Mouse (Mus musculus): ENCODE measurements around the gene Camkk1. TPM values are rescaled to one million over a fixed set of nuclear protein-coding genes. Genes with fewer than 3 reads are reported as not detected.

Camkk1 gene
- not detected in 2 replicates for polyA plus RNA-seq (2012; ENCODE audit: insufficient read depth, insufficient read length, low replicate concordance, missing spikeins)

DNA sequence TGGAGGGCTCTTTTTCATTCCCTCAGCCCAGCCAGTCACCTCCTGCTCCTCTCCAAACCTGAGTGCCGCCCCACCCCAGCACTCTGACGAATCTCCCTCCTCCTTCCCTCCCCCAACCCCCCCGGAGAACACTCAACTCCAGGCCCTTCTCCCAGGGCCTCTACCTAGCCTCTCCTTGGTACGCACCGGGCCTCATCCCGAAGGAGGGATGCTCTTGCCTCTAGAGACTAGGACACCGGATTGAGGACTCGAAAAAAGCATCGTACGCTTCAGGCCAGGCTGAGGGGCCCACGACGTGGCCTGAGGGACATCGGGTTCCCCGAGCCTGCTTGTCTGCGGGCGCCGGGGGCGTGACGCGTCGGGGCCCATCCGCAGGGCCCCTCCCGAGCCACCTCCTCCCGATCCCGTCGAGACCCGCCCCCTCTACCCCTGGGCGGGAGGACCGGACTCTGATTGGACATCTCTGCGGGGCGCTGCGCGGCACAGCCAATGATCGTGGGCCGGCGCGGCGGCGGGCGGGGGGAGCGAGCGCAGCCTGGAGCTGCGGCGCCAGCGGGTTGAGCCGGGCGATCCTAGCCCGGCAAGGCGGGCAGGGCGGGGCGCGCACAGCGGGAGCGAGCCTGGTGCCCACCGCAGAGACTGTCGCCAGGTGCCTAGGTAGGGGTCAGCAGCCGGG lies at the start of gene Camkk1:
TSS of gene Camkk1 (plus strand) at position 538 of the 676 bp plus-strand sequence.
- peak within 1 kb of the TSS; percentile 78 for H3K27ac ChIP-seq (ENCODE audit: insufficient read depth, low read depth, low read length)
- peak within 1 kb of the TSS; percentile 88 for H3K4me3 ChIP-seq (ENCODE audit: insufficient read depth, low read depth, low read length)
- TF ChIP-seq POLR2A (IDR thresholded peaks at IDR 0.05; ENCODE audit: insufficient read depth, low read depth, low read length) (peak; percentile 90), CTCF (IDR thresholded peaks at IDR 0.05; ENCODE audit: insufficient read depth, low read depth, low read length) (no peak; the same call in 1 of the 2 replicates)
- peaks cover 62% of the 10 kb centered on the region for H3K4me1 ChIP-seq (ENCODE audit: control insufficient read depth, insufficient read depth, low read length)
- WGBS: under 1% methylated on average over 54 of the region's 57 CpGs

DNA sequence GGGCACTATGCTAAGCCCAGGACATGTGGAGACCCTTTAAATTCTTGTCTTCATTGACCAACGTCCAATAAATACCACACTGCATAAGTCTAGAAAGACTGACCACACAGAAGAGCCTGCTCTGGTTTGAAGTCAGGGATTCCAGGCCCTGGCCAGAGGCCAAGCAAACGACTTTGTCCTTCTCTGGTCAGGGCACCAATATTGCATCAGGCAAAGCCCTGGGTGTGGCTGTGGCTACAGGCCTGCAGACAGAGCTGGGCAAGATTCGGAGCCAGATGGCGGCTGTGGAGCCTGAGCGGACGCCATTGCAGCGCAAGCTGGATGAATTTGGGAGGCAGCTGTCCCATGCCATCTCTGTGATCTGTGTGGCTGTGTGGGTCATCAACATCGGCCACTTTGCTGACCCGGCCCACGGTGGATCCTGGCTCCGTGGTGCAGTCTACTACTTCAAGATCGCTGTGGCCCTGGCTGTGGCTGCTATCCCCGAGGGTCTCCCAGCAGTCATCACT lies 43.8 kb upstream of the Camkk1 start:
- WGBS: 86% methylated on average over 13 of the region's 13 CpGs
- Histone ChIP-seq H3K4me1 (ENCODE audit: control insufficient read depth, insufficient read depth, low read length) (no peaks in the 10 kb centered on the region), H3K4me3 (ENCODE audit: insufficient read depth, low read depth, low read length) (no peak overlapping the region), H3K27ac (ENCODE audit: insufficient read depth, low read depth, low read length) (no peak overlapping the region)
- TF ChIP-seq CTCF (IDR thresholded peaks at IDR 0.05; ENCODE audit: insufficient read depth, low read depth, low read length) (no peak), POLR2A (IDR thresholded peaks at IDR 0.05; ENCODE audit: insufficient read depth, low read depth, low read length) (no peak)

DNA sequence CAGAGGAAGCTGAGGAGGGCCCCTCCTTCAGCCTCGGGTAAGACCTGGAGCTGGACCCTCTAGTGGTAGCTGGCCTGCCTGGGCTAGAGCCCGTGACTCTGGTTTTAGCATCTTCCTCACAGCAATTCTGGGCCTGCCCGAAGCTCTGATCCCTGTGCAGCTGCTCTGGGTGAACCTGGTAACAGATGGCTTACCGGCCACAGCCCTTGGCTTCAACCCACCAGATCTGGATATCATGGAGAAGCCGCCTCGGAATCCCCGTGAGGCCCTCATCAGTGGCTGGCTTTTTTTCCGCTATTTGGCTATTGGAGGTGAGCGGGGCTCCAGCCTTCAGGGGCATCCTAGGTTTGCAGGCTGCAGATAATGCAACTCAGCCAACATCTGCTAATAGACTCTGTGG lies 36.3 kb upstream of the Camkk1 start:
- Histone ChIP-seq H3K4me3 (ENCODE audit: insufficient read depth, low read depth, low read length) (no peak overlapping the region), H3K27ac (ENCODE audit: insufficient read depth, low read depth, low read length) (no peak overlapping the region), H3K4me1 (ENCODE audit: control insufficient read depth, insufficient read depth, low read length) (no peaks in the 10 kb centered on the region)
- TF ChIP-seq POLR2A (IDR thresholded peaks at IDR 0.05; ENCODE audit: insufficient read depth, low read depth, low read length) (no peak), CTCF (IDR thresholded peaks at IDR 0.05; ENCODE audit: insufficient read depth, low read depth, low read length) (no peak)
- 97% methylated on average over 9 of the region's 9 CpGs for WGBS

DNA sequence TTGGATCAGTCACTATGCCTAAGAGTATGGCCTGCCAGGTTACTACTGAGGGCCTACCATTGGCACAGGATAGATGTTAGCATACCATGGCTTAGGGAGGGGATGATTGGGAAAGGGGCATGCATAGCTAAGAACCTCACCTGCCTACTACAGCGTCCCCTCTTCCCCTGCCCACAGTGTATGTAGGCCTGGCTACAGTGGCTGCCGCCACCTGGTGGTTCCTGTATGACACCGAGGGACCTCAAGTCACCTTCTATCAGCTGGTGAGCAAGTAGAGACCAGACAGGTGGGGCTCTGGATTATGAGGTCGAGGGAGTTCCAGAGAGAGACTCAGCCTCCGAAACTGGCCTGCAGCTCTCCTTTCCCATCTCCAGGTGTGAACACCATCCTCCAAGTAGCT lies 35.5 kb upstream of the Camkk1 start:
- WGBS: 62% methylated on average over 5 of the region's 5 CpGs
- Histone ChIP-seq H3K4me3 (ENCODE audit: insufficient read depth, low read depth, low read length) (no peak overlapping the region), H3K4me1 (ENCODE audit: control insufficient read depth, insufficient read depth, low read length) (no peaks in the 10 kb centered on the region), H3K27ac (ENCODE audit: insufficient read depth, low read depth, low read length) (no peak overlapping the region)
- no peak for TF ChIP-seq CTCF (IDR thresholded peaks at IDR 0.05; ENCODE audit: insufficient read depth, low read depth, low read length)
- no peak for TF ChIP-seq POLR2A (IDR thresholded peaks at IDR 0.05; ENCODE audit: insufficient read depth, low read depth, low read length)

DNA sequence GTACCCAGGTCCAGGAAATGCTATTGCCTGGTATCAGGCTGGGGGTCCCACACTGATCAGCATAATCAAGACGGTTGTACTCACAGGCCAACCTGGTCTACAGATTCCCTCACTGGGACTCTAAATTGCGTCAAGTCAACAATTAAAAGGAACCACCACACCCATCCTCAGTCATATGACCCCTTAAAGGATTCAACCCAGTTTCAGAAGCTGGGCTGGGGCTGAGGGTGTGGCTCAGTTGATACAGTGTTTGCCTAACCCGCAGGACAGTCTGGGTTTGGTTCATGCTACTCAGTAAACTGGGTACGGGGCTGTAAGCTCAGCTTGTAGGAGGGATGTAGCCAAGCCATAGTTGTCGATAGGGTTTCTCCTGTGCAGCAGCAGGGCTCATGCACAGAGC lies 32.1 kb upstream of the Camkk1 start:
- H3K27ac ChIP-seq (ENCODE audit: insufficient read depth, low read depth, low read length): no peak overlapping the region
- TF ChIP-seq CTCF (IDR thresholded peaks at IDR 0.05; ENCODE audit: insufficient read depth, low read depth, low read length) (no peak), POLR2A (IDR thresholded peaks at IDR 0.05; ENCODE audit: insufficient read depth, low read depth, low read length) (no peak)
- no peaks in the 10 kb centered on the region for H3K4me1 ChIP-seq (ENCODE audit: control insufficient read depth, insufficient read depth, low read length)
- WGBS: 93% methylated on average over 5 of the region's 5 CpGs
- no peak overlapping the region for H3K4me3 ChIP-seq (ENCODE audit: insufficient read depth, low read depth, low read length)

DNA sequence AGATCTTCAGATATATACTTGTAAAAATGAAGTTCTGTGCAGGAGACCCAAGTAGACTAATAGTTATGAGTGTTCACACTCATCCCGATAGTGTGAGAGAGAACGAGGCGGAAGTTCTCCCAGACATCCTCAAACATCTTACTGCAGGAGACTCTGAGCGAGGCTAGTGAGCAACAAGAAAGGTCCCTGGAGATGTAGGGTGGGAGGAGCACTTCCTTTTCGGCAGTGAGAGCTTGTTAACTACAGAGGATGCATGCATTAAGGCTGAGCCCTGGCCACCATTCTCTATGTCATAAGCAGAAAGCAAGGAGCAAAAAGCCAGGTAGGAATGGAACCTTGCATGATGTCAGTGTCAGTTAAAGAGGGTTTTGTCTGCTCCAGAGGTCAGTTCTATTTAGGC lies 31.6 kb upstream of the Camkk1 start:
- Histone ChIP-seq H3K4me3 (ENCODE audit: insufficient read depth, low read depth, low read length) (no peak overlapping the region), H3K27ac (ENCODE audit: insufficient read depth, low read depth, low read length) (no peak overlapping the region), H3K4me1 (ENCODE audit: control insufficient read depth, insufficient read depth, low read length) (no peaks in the 10 kb centered on the region)
- TF ChIP-seq CTCF (IDR thresholded peaks at IDR 0.05; ENCODE audit: insufficient read depth, low read depth, low read length): no peak
- no peak for TF ChIP-seq POLR2A (IDR thresholded peaks at IDR 0.05; ENCODE audit: insufficient read depth, low read depth, low read length)
- WGBS: 68% methylated on average over 5 of the region's 5 CpGs

DNA sequence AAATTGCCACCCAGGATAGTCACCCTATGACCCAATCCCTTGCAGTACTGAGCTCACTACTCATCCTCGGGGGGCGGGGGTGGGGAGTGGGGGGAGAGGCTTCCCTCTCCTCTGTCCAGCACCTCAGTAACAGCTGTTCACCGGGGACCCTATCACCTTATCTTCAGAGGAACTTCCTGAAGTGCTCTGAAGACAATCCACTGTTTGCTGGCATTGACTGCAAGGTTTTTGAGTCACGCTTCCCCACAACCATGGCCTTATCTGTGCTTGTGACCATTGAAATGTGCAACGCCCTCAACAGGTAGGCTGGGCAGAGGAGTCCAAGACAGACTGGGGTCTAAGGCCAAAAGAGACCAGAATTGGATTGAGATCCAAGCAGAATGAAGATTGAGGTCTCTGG lies 31.0 kb upstream of the Camkk1 start:
- 74% methylated on average over 5 of the region's 5 CpGs for WGBS
- Histone ChIP-seq H3K4me3 (ENCODE audit: insufficient read depth, low read depth, low read length) (no peak overlapping the region), H3K4me1 (ENCODE audit: control insufficient read depth, insufficient read depth, low read length) (no peaks in the 10 kb centered on the region), H3K27ac (ENCODE audit: insufficient read depth, low read depth, low read length) (no peak overlapping the region)
- TF ChIP-seq POLR2A (IDR thresholded peaks at IDR 0.05; ENCODE audit: insufficient read depth, low read depth, low read length) (no peak), CTCF (IDR thresholded peaks at IDR 0.05; ENCODE audit: insufficient read depth, low read depth, low read length) (no peak)

DNA sequence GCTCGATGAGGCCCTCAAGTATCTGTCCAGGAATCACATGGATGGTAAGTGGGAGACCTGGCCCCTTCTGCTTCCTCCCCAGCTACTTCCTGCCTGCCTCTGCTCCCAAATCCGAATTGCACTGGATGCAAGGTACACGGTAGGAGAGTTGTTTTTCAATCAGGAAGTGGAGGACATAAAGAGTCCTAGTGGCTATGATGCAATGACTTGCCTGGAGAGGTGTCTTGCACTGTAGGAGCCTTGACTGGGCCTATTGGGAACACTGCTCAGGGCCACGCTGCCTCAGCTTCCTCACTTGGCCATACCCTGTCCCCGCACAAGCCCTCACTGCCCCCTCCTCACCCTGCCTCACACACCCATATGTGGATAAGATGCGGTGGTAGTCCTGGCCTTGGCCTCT lies 29.8 kb upstream of the Camkk1 start:
- Histone ChIP-seq H3K4me1 (ENCODE audit: control insufficient read depth, insufficient read depth, low read length) (no peaks in the 10 kb centered on the region), H3K27ac (ENCODE audit: insufficient read depth, low read depth, low read length) (no peak overlapping the region), H3K4me3 (ENCODE audit: insufficient read depth, low read depth, low read length) (no peak overlapping the region)
- TF ChIP-seq POLR2A (IDR thresholded peaks at IDR 0.05; ENCODE audit: insufficient read depth, low read depth, low read length) (no peak), CTCF (IDR thresholded peaks at IDR 0.05; ENCODE audit: insufficient read depth, low read depth, low read length) (no peak)
- WGBS: 87% methylated on average over 6 of the region's 6 CpGs

DNA sequence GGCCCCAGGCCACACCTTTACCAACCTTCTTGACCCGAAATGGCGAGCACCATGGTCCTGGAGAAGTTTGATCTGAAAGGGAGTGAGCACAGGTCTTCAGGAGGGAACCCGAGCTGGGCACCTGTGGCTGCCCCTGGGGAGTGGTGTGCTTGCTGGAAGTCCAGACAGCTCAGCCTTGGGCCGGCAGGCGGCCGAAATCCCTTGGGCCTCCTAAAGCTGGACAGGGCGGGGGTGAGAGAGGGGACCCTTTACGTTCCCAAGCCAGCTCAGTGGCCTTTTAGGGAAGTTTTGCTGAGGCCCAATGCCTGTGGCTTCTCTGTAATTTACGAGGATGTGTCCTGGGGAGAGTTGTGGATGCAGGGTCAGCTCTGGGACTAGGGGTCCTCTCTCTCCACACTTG lies 28.1 kb upstream of the Camkk1 start:
- no peak for TF ChIP-seq CTCF (IDR thresholded peaks at IDR 0.05; ENCODE audit: insufficient read depth, low read depth, low read length)
- no peak for TF ChIP-seq POLR2A (IDR thresholded peaks at IDR 0.05; ENCODE audit: insufficient read depth, low read depth, low read length)
- WGBS: 91% methylated on average over 9 of the region's 9 CpGs
- Histone ChIP-seq H3K4me1 (ENCODE audit: control insufficient read depth, insufficient read depth, low read length) (no peaks in the 10 kb centered on the region), H3K4me3 (ENCODE audit: insufficient read depth, low read depth, low read length) (no peak overlapping the region), H3K27ac (ENCODE audit: insufficient read depth, low read depth, low read length) (no peak overlapping the region)
